In genomic region chr12:59011275-59011843, GRCm38 (mm10) we compare ENCODE assay signal across 8 mouse cellular contexts. TPM values are rescaled to one million over a fixed set of nuclear protein-coding genes. Genes with fewer than 3 reads are reported as not detected.
DNase-seq lines count a peak whose midpoint lies in the region; ATAC-seq and TF ChIP-seq lines count a peak whose summit lies in the region.

No protein-coding gene starts in this region.

- no peaks in the 10 kb centered on the region for H3K9me3 ChIP-seq in heart, embryonic 12.5 days (replicated peaks)
- no peaks in the 10 kb centered on the region for H3K9me3 ChIP-seq in ES-Bruce4 (replicated peaks; ENCODE audit: control insufficient read depth, insufficient read depth, low read length, poor library complexity, severe bottlenecking)
- no peaks in the 10 kb centered on the region for H3K9me3 ChIP-seq in forebrain, embryonic 15.5 days
- no peaks in the 10 kb centered on the region for H3K9me3 ChIP-seq in liver, embryonic 15.5 days (replicated peaks)

- WGBS in heart, embryonic 12.5 days: under 1% methylated on average over 25 of the region's 25 CpGs
- 1% methylated on average over 25 of the region's 25 CpGs for WGBS in forebrain, embryonic 15.5 days
- under 1% methylated on average over 25 of the region's 25 CpGs for WGBS in liver, embryonic 15.5 days (ENCODE audit: insufficient replicate concordance)

- peaks cover 22% of the 10 kb centered on the region for H3K4me1 ChIP-seq in heart, embryonic 12.5 days (replicated peaks)
- H3K4me1 ChIP-seq in ES-Bruce4 (ENCODE audit: control insufficient read depth, insufficient read depth, low read length): no peaks in the 10 kb centered on the region
- peaks cover 35% of the 10 kb centered on the region for H3K4me1 ChIP-seq in forebrain, embryonic 15.5 days
- H3K4me1 ChIP-seq in liver, embryonic 15.5 days (replicated peaks): peaks cover 28% of the 10 kb centered on the region

- peak overlapping the region; percentile 86 for H3K4me3 ChIP-seq in heart, embryonic 12.5 days
- peak overlapping the region; percentile 97 for H3K4me3 ChIP-seq in ES-Bruce4 (ENCODE audit: low read depth, low read length)
- H3K4me3 ChIP-seq in forebrain, embryonic 15.5 days: peak overlapping the region; percentile 97
- peak overlapping the region; percentile 76 for H3K4me3 ChIP-seq in liver, embryonic 15.5 days (replicated peaks)

- peak overlapping the region; percentile 94 for H3K27ac ChIP-seq in heart, embryonic 12.5 days (ENCODE audit: poor library complexity, severe bottlenecking)
- no peak overlapping the region for H3K27ac ChIP-seq in ES-Bruce4 (ENCODE audit: insufficient read depth, low read length)
- H3K27ac ChIP-seq in forebrain, embryonic 15.5 days (replicated peaks): peak overlapping the region; percentile 91
- H3K27ac ChIP-seq in liver, embryonic 15.5 days (replicated peaks): peak overlapping the region; percentile 98

- peaks cover 24% of the 10 kb centered on the region for H3K36me3 ChIP-seq in heart, embryonic 12.5 days
- H3K36me3 ChIP-seq in ES-Bruce4 (ENCODE audit: control insufficient read depth, insufficient read depth, low read length, poor library complexity, severe bottlenecking): peaks cover 4% of the 10 kb centered on the region
- H3K36me3 ChIP-seq in forebrain, embryonic 15.5 days: peaks cover 7% of the 10 kb centered on the region
- peaks cover 22% of the 10 kb centered on the region for H3K36me3 ChIP-seq in liver, embryonic 15.5 days (replicated peaks)

- no peak for TF ChIP-seq EP300 in ES-Bruce4 (IDR thresholded peaks at IDR 0.05; ENCODE audit: insufficient read depth, low read depth, low read length)

- DNase-seq in heart, postnatal 36 days: no peak
- no peak for DNase-seq in MN1 (ENCODE audit: low spot score)
- no peak for DNase-seq in gastrocnemius, postnatal 4 days (ENCODE audit: low spot score in 2 of 2)
- no peak for DNase-seq in cerebellum, postnatal 10 days

- H3K4me2 ChIP-seq in heart, embryonic 12.5 days: peak overlapping the region; percentile 73
- H3K4me2 ChIP-seq in forebrain, embryonic 15.5 days (replicated peaks): peak overlapping the region; percentile 80
- H3K4me2 ChIP-seq in liver, embryonic 15.5 days: peak overlapping the region; percentile 91

- H3K9ac ChIP-seq in heart, embryonic 12.5 days: peak overlapping the region; percentile 92
- H3K9ac ChIP-seq in ES-Bruce4 (ENCODE audit: low read depth, poor library complexity, severe bottlenecking): peak overlapping the region; percentile 44
- H3K9ac ChIP-seq in forebrain, embryonic 15.5 days (replicated peaks): peak overlapping the region; percentile 86
- H3K9ac ChIP-seq in liver, embryonic 15.5 days: peak overlapping the region; percentile 85

- peak; percentile 74 for ATAC-seq in heart, embryonic 12.5 days (ENCODE audit: insufficient number of reproducible peaks, low FRiP score)
- ATAC-seq in forebrain, embryonic 15.5 days (replicated peaks): no peak
- ATAC-seq in liver, embryonic 15.5 days (ENCODE audit: insufficient read depth): peak; percentile 66

- intact Hi-C loops in heart, postnatal 36 days (cut with DNase I): loop anchor here (5.0 kb wide), 1 partner anchor 206 kb away; the partner anchor contains the start of gene Fbxo33

- no peaks in the 10 kb centered on the region for H3K27me3 ChIP-seq in heart, embryonic 12.5 days (replicated peaks)
- H3K27me3 ChIP-seq in ES-Bruce4 (ENCODE audit: control insufficient read depth, insufficient read depth, low read length, poor library complexity, severe bottlenecking): no peaks in the 10 kb centered on the region
- H3K27me3 ChIP-seq in forebrain, embryonic 15.5 days: no peaks in the 10 kb centered on the region
- no peaks in the 10 kb centered on the region for H3K27me3 ChIP-seq in liver, embryonic 15.5 days

- no peak for TF ChIP-seq CTCF in ES-Bruce4 (IDR thresholded peaks at IDR 0.05; ENCODE audit: low read depth, low read length)

- no peak for TF ChIP-seq POLR2A in ES-Bruce4 (IDR thresholded peaks at IDR 0.05; ENCODE audit: insufficient read depth, low read length)

RNA-seq across cellular contexts. Expression of gene Sec23a, which starts 0.5 kb away (rescaled TPM):
- polyA plus RNA-seq in heart, embryonic 12.5 days (2016; fragmentation: Nextera tagmentation; extraction: Ambion mirVana): 93.0 and 97.1 TPM in 2 replicates
- 10 to 100 TPM; 42.5 to 43.8 TPM for total RNA-seq in heart, postnatal 36 days (2021)
- 68.6 and 79.0 TPM in 2 replicates for polyA plus RNA-seq in ES-Bruce4 (2011; ENCODE audit: insufficient read depth, insufficient read length, low read depth, missing spikeins)
- 99.4 and 102 TPM in 2 replicates for polyA plus RNA-seq in forebrain, embryonic 15.5 days (2015; fragmentation: Nextera tagmentation; extraction: Ambion mirVana)
- 25.1 and 25.7 TPM in 2 replicates for polyA plus RNA-seq in liver, embryonic 15.5 days (2015; fragmentation: Nextera tagmentation; extraction: Ambion mirVana)
- 10 to 100 TPM; 67.4 to 71.8 TPM for total RNA-seq in gastrocnemius, postnatal 4 days (2021)

RNA-seq across cellular contexts. Expression of gene Gemin2, which starts 1.8 kb away (rescaled TPM):
- 25.4 and 25.9 TPM in 2 replicates for polyA plus RNA-seq in heart, embryonic 12.5 days (2016; fragmentation: Nextera tagmentation; extraction: Ambion mirVana)
- total RNA-seq in heart, postnatal 36 days (2021): 1 to 10 TPM; 6.2 to 6.5 TPM
- polyA plus RNA-seq in ES-Bruce4 (2011; ENCODE audit: insufficient read depth, insufficient read length, low read depth, missing spikeins): 27.8 and 31.1 TPM in 2 replicates
- polyA plus RNA-seq in forebrain, embryonic 15.5 days (2015; fragmentation: Nextera tagmentation; extraction: Ambion mirVana): 15.7 TPM in 2 replicates
- 15.7 and 17.7 TPM in 2 replicates for polyA plus RNA-seq in liver, embryonic 15.5 days (2015; fragmentation: Nextera tagmentation; extraction: Ambion mirVana)
- total RNA-seq in gastrocnemius, postnatal 4 days (2021): 1 to 10 TPM; 8.1 to 8.3 TPM

RNA-seq across cellular contexts. Expression of gene Trappc6b, which starts 49.9 kb away (rescaled TPM):
- polyA plus RNA-seq in heart, embryonic 12.5 days (2016; fragmentation: Nextera tagmentation; extraction: Ambion mirVana): 80.4 and 83.2 TPM in 2 replicates
- 10 to 100 TPM; 72.2 to 74.3 TPM for total RNA-seq in heart, postnatal 36 days (2021)
- polyA plus RNA-seq in ES-Bruce4 (2011; ENCODE audit: insufficient read depth, insufficient read length, low read depth, missing spikeins): 73.7 and 92.5 TPM in 2 replicates
- polyA plus RNA-seq in forebrain, embryonic 15.5 days (2015; fragmentation: Nextera tagmentation; extraction: Ambion mirVana): 150 and 159 TPM in 2 replicates
- polyA plus RNA-seq in liver, embryonic 15.5 days (2015; fragmentation: Nextera tagmentation; extraction: Ambion mirVana): 46.7 and 50.4 TPM in 2 replicates
- total RNA-seq in gastrocnemius, postnatal 4 days (2021): 10 to 100 TPM; 40.8 to 44.7 TPM

RNA-seq across cellular contexts. Expression of gene Pnn, which starts 55.3 kb away (rescaled TPM):
- 73.4 and 78.0 TPM in 2 replicates for polyA plus RNA-seq in heart, embryonic 12.5 days (2016; fragmentation: Nextera tagmentation; extraction: Ambion mirVana)
- 10 to 100 TPM; 23.8 to 26.3 TPM for total RNA-seq in heart, postnatal 36 days (2021)
- 134 and 153 TPM in 2 replicates for polyA plus RNA-seq in ES-Bruce4 (2011; ENCODE audit: insufficient read depth, insufficient read length, low read depth, missing spikeins)
- polyA plus RNA-seq in forebrain, embryonic 15.5 days (2015; fragmentation: Nextera tagmentation; extraction: Ambion mirVana): 82.1 and 85.9 TPM in 2 replicates
- polyA plus RNA-seq in liver, embryonic 15.5 days (2015; fragmentation: Nextera tagmentation; extraction: Ambion mirVana): 28.5 and 34.7 TPM in 2 replicates
- total RNA-seq in gastrocnemius, postnatal 4 days (2021): 10 to 100 TPM; 32.4 to 41.1 TPM
